Mouse (Mus musculus): Measurements from ENCODE around the gene Fto. TPM values are rescaled to one million over a fixed set of nuclear protein-coding genes. Genes with fewer than 3 reads are reported as not detected.

Fto gene
- polyA plus RNA-seq, 1 experiment from 2014 or later: 113 TPM

DNA sequence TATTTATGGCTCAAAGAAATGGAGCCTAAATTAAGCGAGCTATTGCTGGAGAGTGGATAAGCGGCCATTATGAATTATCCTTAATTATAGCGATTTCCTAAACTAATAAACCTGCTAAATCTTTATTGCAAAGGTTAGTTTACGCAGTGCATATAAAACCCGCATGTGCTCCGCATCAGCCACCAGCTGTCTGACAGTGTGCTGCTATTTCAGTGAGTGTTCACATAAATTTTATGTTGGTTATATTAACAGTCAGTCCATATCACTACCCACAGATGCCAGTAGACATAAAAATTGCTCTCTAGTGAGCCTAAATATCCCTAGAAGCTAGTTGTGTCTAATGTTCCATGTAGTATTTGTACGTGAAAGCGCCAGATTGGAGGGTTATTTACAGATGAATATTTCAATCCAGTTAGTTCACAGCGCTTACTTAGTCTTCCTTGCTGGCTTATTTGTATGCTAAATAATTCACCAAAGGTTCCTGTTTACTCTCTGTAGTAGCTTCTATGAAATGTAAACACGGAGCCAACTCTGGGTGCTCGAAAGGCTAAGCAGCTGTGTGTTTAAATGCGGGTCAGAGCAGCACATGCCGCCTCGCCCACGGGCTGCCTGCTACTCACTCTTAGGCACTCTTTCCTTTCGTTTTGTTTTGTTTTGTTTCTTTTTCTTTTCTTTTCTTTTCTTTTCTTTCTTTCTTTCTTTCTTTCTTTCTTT lies 317.2 kb downstream of the Fto start:
- DNase-seq (ENCODE audit: low spot score) (no peak), ATAC-seq (ENCODE audit: insufficient read depth, low FRiP score, low TSS enrichment) (no peak)
- Histone ChIP-seq H3K27ac (ENCODE audit: low read depth, low read length) (no peak overlapping the region), H3K36me3 (ENCODE audit: control insufficient read depth, insufficient read depth, low read length) (no peaks in the 10 kb centered on the region), H3K4me3 (ENCODE audit: low read depth, low read length) (no peak overlapping the region), H3K9me3 (ENCODE audit: control insufficient read depth, low read length) (no peaks in the 10 kb centered on the region), H3K4me2 (ENCODE audit: low read depth) (no peak overlapping the region), H3K9ac (ENCODE audit: low read length) (no peak overlapping the region), H3K27me3 (ENCODE audit: control insufficient read depth, insufficient read depth, low read length) (no peaks in the 10 kb centered on the region), H3K4me1 (ENCODE audit: control insufficient read depth, insufficient read depth, low read length) (peaks cover 26% of the 10 kb centered on the region)
- 47% methylated on average over 16 of the region's 16 CpGs for WGBS

DNA sequence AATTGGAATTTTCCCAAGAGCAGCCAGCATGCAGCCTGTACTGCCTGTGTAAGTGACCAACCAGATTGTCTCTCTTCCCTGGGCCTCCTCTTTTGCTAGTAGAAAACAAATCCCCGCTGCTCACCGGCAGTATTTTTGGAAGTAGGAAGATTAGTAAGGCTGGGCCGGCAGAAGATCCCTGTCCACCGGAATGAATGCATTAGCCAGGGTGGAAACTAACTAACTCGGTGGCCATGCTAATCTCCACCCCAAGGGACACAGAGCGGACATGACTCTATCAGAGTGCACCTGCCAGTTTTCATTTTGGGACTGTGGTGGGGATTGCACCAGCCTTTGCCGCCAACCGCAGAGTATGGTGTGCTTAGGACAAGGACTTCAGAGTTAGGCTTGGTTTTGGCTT lies 319.1 kb downstream of the Fto start:
- Histone ChIP-seq H3K4me2 (ENCODE audit: low read depth) (no peak overlapping the region), H3K4me1 (ENCODE audit: control insufficient read depth, insufficient read depth, low read length) (peaks cover 14% of the 10 kb centered on the region), H3K36me3 (ENCODE audit: control insufficient read depth, insufficient read depth, low read length) (no peaks in the 10 kb centered on the region), H3K4me3 (ENCODE audit: low read depth, low read length) (no peak overlapping the region), H3K9ac (ENCODE audit: low read length) (no peak overlapping the region), H3K27me3 (ENCODE audit: control insufficient read depth, insufficient read depth, low read length) (no peaks in the 10 kb centered on the region), H3K9me3 (ENCODE audit: control insufficient read depth, low read length) (no peaks in the 10 kb centered on the region), H3K27ac (ENCODE audit: low read depth, low read length) (no peak overlapping the region)
- 89% methylated on average over 8 of the region's 8 CpGs for WGBS
- DNase-seq (ENCODE audit: low spot score): no peak
- no peak for ATAC-seq (ENCODE audit: insufficient read depth, low FRiP score, low TSS enrichment)

DNA sequence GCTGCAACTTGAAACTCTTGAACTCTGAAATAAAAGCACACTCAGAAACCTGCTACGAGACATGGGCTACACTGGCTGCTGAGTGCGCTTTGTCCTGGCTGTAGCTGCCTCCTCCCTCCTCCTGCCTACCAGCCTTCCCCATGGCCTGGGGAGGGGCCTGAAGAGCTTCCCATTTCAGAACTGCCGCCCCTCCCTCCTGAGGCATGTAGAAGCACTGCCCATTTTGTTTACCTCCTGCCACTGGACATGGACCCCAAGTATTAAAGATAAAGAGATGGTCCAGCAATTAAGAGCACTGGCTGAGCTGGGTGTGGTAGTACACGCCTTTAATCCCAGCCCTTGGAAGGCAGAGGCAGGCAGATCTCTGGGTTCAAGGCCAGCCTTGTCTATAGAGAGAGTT lies 322.1 kb downstream of the Fto start:
- Histone ChIP-seq H3K4me1 (ENCODE audit: control insufficient read depth, insufficient read depth, low read length) (peaks cover 2% of the 10 kb centered on the region; the same call in 1 of the 2 replicates), H3K4me2 (ENCODE audit: low read depth) (no peak overlapping the region), H3K36me3 (ENCODE audit: control insufficient read depth, insufficient read depth, low read length) (no peaks in the 10 kb centered on the region), H3K9ac (ENCODE audit: low read length) (no peak overlapping the region), H3K27me3 (ENCODE audit: control insufficient read depth, insufficient read depth, low read length) (no peaks in the 10 kb centered on the region), H3K9me3 (ENCODE audit: control insufficient read depth, low read length) (no peaks in the 10 kb centered on the region), H3K27ac (ENCODE audit: low read depth, low read length) (no peak overlapping the region), H3K4me3 (ENCODE audit: low read depth, low read length) (no peak overlapping the region)
- DNase-seq (ENCODE audit: low spot score) (no peak), ATAC-seq (ENCODE audit: insufficient read depth, low FRiP score, low TSS enrichment) (no peak)
- 97% methylated on average over 4 of the region's 4 CpGs for WGBS

DNA sequence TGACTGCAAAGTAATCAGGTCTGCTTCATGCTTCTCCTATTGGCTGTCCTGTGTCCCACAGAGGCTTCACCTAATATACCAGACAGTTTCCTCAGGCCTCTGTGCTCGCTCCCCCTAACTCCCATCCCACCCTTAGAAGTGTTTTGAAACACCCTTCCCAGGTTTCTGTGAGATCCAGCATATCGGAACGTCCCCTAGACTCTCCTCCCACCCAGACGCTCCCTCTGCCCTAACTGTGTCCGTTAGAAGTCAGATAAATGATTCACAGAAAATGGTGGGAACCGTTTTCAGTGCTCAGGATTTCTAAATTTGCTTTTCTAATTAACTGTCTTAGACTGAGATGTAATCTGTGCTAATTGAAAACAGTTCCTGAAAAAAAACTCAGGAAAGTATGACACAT lies 323.6 kb downstream of the Fto start:
- DNase-seq (ENCODE audit: low spot score): no peak
- Histone ChIP-seq H3K4me2 (ENCODE audit: low read depth) (no peak overlapping the region), H3K27ac (ENCODE audit: low read depth, low read length) (no peak overlapping the region), H3K27me3 (ENCODE audit: control insufficient read depth, insufficient read depth, low read length) (no peaks in the 10 kb centered on the region), H3K4me3 (ENCODE audit: low read depth, low read length) (no peak overlapping the region), H3K9ac (ENCODE audit: low read length) (no peak overlapping the region), H3K36me3 (ENCODE audit: control insufficient read depth, insufficient read depth, low read length) (no peaks in the 10 kb centered on the region), H3K4me1 (ENCODE audit: control insufficient read depth, insufficient read depth, low read length) (no peaks in the 10 kb centered on the region), H3K9me3 (ENCODE audit: control insufficient read depth, low read length) (no peaks in the 10 kb centered on the region)
- WGBS: 79% methylated on average over 6 of the region's 6 CpGs
- ATAC-seq (ENCODE audit: insufficient read depth, low FRiP score, low TSS enrichment): no peak

DNA sequence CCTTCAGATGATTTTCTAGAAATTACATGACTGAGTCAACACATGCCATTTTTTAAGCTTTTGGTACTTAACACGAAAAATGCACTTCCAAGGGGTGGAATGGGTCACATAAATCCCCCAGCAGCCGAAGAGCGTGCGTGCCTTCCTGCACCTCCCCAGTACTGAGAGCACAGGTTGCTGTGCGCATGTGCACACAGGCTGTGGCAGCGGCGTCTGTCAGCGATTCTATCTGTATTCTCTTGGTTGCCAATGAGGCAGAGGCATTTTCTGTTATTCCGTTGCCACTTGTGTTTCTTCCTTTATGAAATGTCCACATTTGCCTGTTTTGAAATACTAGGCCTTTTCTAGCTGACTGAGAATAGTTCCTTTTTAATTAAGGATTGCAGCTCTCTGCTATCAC lies 324.4 kb downstream of the Fto start:
- Histone ChIP-seq H3K9me3 (ENCODE audit: control insufficient read depth, low read length) (no peaks in the 10 kb centered on the region), H3K27me3 (ENCODE audit: control insufficient read depth, insufficient read depth, low read length) (no peaks in the 10 kb centered on the region), H3K4me2 (ENCODE audit: low read depth) (no peak overlapping the region), H3K9ac (ENCODE audit: low read length) (no peak overlapping the region), H3K4me1 (ENCODE audit: control insufficient read depth, insufficient read depth, low read length) (no peaks in the 10 kb centered on the region), H3K27ac (ENCODE audit: low read depth, low read length) (no peak overlapping the region), H3K4me3 (ENCODE audit: low read depth, low read length) (no peak overlapping the region), H3K36me3 (ENCODE audit: control insufficient read depth, insufficient read depth, low read length) (no peaks in the 10 kb centered on the region)
- 87% methylated on average over 9 of the region's 9 CpGs for WGBS
- ATAC-seq (ENCODE audit: insufficient read depth, low FRiP score, low TSS enrichment) (no peak), DNase-seq (ENCODE audit: low spot score) (no peak)

DNA sequence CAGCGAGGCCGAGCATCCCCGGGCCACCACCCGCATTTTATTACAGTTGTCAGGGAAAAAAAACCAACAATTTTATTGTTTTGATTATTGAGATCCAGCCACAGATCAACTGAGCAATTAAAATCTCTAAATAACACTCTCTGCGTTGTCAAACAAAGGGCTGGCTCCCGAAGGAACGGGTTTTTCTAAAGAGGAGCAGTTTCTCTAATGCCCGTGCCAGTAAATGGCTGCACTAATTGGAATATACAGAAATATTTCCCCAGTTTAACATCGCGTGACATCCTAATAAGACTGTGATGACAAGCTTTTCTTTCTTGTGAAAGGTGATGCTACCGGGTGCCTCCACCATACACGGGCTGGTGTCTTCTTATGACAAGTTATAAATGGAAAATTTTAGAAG lies 324.9 kb downstream of the Fto start:
- no peak for DNase-seq (ENCODE audit: low spot score)
- Histone ChIP-seq H3K27me3 (ENCODE audit: control insufficient read depth, insufficient read depth, low read length) (no peaks in the 10 kb centered on the region), H3K9me3 (ENCODE audit: control insufficient read depth, low read length) (no peaks in the 10 kb centered on the region), H3K9ac (ENCODE audit: low read length) (no peak overlapping the region), H3K4me1 (ENCODE audit: control insufficient read depth, insufficient read depth, low read length) (no peaks in the 10 kb centered on the region), H3K4me3 (ENCODE audit: low read depth, low read length) (no peak overlapping the region), H3K4me2 (ENCODE audit: low read depth) (no peak overlapping the region), H3K36me3 (ENCODE audit: control insufficient read depth, insufficient read depth, low read length) (no peaks in the 10 kb centered on the region), H3K27ac (ENCODE audit: low read depth, low read length) (no peak overlapping the region)
- 75% methylated on average over 12 of the region's 12 CpGs for WGBS
- no peak for ATAC-seq (ENCODE audit: insufficient read depth, low FRiP score, low TSS enrichment)

DNA sequence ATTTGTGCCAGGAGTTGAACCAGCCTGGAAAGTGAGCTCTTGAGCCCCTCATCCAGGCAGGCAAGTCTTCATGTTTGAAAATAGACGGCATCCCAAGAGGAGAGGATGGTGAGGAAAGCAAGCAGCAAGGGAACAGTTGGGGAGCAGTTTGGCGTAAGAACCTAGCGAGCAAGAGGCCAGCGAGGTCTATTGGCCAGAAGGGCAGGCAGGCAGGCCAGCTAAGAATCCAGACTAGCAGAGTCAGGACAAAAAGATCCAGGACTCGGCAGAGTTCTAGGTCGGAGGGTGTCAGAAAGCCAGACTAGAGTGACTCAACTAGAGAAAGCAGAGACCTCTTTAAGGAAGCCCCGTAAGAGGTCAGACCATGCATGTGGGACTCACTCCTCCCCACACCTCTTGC lies 327.1 kb downstream of the Fto start:
- Histone ChIP-seq H3K9ac (ENCODE audit: low read length) (no peak overlapping the region), H3K4me3 (ENCODE audit: low read depth, low read length) (no peak overlapping the region), H3K9me3 (ENCODE audit: control insufficient read depth, low read length) (no peaks in the 10 kb centered on the region), H3K4me2 (ENCODE audit: low read depth) (no peak overlapping the region), H3K4me1 (ENCODE audit: control insufficient read depth, insufficient read depth, low read length) (no peaks in the 10 kb centered on the region), H3K27me3 (ENCODE audit: control insufficient read depth, insufficient read depth, low read length) (no peaks in the 10 kb centered on the region), H3K36me3 (ENCODE audit: control insufficient read depth, insufficient read depth, low read length) (no peaks in the 10 kb centered on the region), H3K27ac (ENCODE audit: low read depth, low read length) (no peak overlapping the region)
- no peak for DNase-seq (ENCODE audit: low spot score)
- WGBS: 70% methylated on average over 7 of the region's 7 CpGs
- no peak for ATAC-seq (ENCODE audit: insufficient read depth, low FRiP score, low TSS enrichment)

DNA sequence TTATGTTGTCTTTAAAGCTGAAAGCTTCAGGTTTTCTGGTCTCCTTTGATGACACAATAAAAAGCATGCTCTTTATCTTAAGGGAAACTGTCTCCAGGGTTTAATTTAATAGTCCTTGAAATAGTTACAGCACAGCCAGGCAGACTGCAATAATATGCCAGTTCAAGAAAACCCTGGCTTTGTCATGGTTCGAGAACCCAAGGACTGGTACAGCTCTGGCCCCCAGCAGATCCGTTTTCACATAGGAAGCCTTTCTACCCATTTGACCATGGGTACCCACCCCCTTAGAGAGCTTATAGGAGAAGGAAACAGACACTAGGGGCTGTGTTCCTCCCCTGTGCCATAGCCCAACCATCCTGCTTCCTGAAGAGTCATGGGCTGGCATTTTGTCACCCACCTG lies 332.2 kb downstream of the Fto start:
- no peak overlapping the region for H3K27ac ChIP-seq (ENCODE audit: low read depth, low read length)

DNA sequence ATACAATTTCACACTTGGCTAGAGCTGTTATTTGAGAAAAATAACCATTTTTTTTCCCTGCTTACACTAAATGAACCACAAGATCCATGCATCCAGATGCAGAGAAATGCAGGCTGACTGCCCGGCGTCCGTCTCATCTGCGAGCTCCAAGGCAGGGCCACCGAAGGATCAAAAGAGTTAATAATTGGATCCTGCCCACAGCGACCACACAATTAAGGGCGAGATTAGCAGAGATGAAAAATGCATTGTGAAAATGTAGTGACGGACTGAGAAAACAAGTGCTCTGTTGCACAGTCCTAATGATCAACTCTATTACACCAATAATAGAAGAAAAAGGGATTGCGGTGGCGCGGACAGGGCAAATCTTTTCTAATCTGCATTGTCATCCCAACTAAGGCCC lies 334.6 kb downstream of the Fto start:
- H3K4me3 ChIP-seq (ENCODE audit: low read depth, low read length): no peak overlapping the region
- no peak overlapping the region for H3K9ac ChIP-seq (ENCODE audit: low read length)
- H3K4me1 ChIP-seq (ENCODE audit: control insufficient read depth, insufficient read depth, low read length): peaks cover 11% of the 10 kb centered on the region
- no peak overlapping the region for H3K4me2 ChIP-seq (ENCODE audit: low read depth)
- H3K27ac ChIP-seq (ENCODE audit: low read depth, low read length): no peak overlapping the region
- no peaks in the 10 kb centered on the region for H3K36me3 ChIP-seq (ENCODE audit: control insufficient read depth, insufficient read depth, low read length)
- DNase-seq (ENCODE audit: low spot score): no peak
- no peaks in the 10 kb centered on the region for H3K9me3 ChIP-seq (ENCODE audit: control insufficient read depth, low read length)
- no peak for ATAC-seq (ENCODE audit: insufficient read depth, low FRiP score, low TSS enrichment)
- no peaks in the 10 kb centered on the region for H3K27me3 ChIP-seq (ENCODE audit: control insufficient read depth, insufficient read depth, low read length)
- 70% methylated on average over 11 of the region's 11 CpGs for WGBS

More for the DNA sequence above, 332.2 kb downstream of the Fto start:
- Histone ChIP-seq H3K4me3 (ENCODE audit: low read depth, low read length) (no peak overlapping the region), H3K4me2 (ENCODE audit: low read depth) (no peak overlapping the region), H3K9me3 (ENCODE audit: control insufficient read depth, low read length) (no peaks in the 10 kb centered on the region), H3K4me1 (ENCODE audit: control insufficient read depth, insufficient read depth, low read length) (peaks cover 7% of the 10 kb centered on the region), H3K27me3 (ENCODE audit: control insufficient read depth, insufficient read depth, low read length) (no peaks in the 10 kb centered on the region), H3K36me3 (ENCODE audit: control insufficient read depth, insufficient read depth, low read length) (no peaks in the 10 kb centered on the region), H3K9ac (ENCODE audit: low read length) (no peak overlapping the region)
- 64% methylated on average over 2 of the region's 2 CpGs for WGBS
- no peak for ATAC-seq (ENCODE audit: insufficient read depth, low FRiP score, low TSS enrichment)
- DNase-seq (ENCODE audit: low spot score): no peak

All from neural tube, embryonic 11.5 days (tissue).